Mouse (Mus musculus) heart, embryonic 16.5 days (tissue): ENCODE measurements around the gene Gprc5b. TPM values are rescaled to one million over a fixed set of nuclear protein-coding genes. Genes with fewer than 3 reads are reported as not detected.

ENCODE experiments used
- ATAC-seq: fragments of 200-750 bp; cut with Nextera tagmentation; replicated peaks from 2 replicates; pipeline ENCODE4 v1.8.0; 2017; ENCODE audit warnings: moderate number of reproducible peaks; ENCODE audit not compliant: insufficient read depth, low FRiP score; ENCODE audit errors: extremely low read depth
- H3K27ac ChIP-seq: fragments of 300-500 bp; sonication (generic); 2 replicates; pipeline ENCODE4 v1.5.1; 2014; ENCODE audit warnings: mild to moderate bottlenecking, low read length, control low read depth, moderate library complexity
- H3K27me3 ChIP-seq: fragments of 300-500 bp; sonication (generic); 2 replicates; pipeline ENCODE4 v1.6.1; 2014; ENCODE audit warnings: low read length, mixed read lengths; ENCODE audit not compliant: control insufficient read depth, insufficient read depth
- H3K36me3 ChIP-seq: fragments of 300-500 bp; sonication (generic); 2 replicates; pipeline ENCODE4 v1.6.1; 2014; ENCODE audit not compliant: control insufficient read depth, insufficient read depth
- H3K4me1 ChIP-seq: fragments of 300-500 bp; sonication (generic); 2 replicates; pipeline ENCODE4 v1.6.1; 2014; ENCODE audit warnings: low read length, mixed read lengths; ENCODE audit not compliant: control insufficient read depth, insufficient read depth
- H3K4me2 ChIP-seq: fragments of 300-500 bp; sonication (generic); 2 replicates; pipeline ENCODE4 v1.6.1; 2014; ENCODE audit warnings: low read depth, mild to moderate bottlenecking, control low read depth, low read length
- H3K4me3 ChIP-seq: fragments of 300-500 bp; sonication (generic); 2 replicates; pipeline ENCODE4 v1.5.1; 2014; ENCODE audit warnings: mild to moderate bottlenecking, control low read depth, low read length
- H3K9ac ChIP-seq: fragments of 300-500 bp; sonication (generic); 2 replicates; pipeline ENCODE4 v1.6.1; 2014; ENCODE audit warnings: low read length, control low read depth
- H3K9me3 ChIP-seq: fragments of 300-500 bp; sonication (generic); replicated peaks from 2 replicates; pipeline ENCODE4 v1.6.1; 2016; ENCODE audit warnings: low read length; ENCODE audit not compliant: control insufficient read depth
- WGBS: fragments of 180-500 bp; shearing (Covaris S2); extraction: QIAGEN DNeasy Blood & Tissue Kit; methylation state at CpG from one replicate; pipeline ENCODE4 v1.1.7; 2014; 5-methylcytosine and 5-hydroxymethylcytosine counted together
- polyA plus RNA-seq: library from polyadenylated mRNA; unstranded; fragments of >200 nt; fragmentation: Nextera tagmentation; extraction: Ambion mirVana; gene quantifications from 2 replicates; pipeline ENCODE4 v1.2.1, GENCODE M21; 2015

Gene Gprc5b
- polyA plus RNA-seq, 1 experiment from 2014 or later = 5.3 TPM

- H3K4me3 ChIP-seq = no peak overlapping the region
- H3K27ac ChIP-seq = no peak overlapping the region
- WGBS = 72% methylated on average over 2 of the region's 2 CpGs
- H3K9ac ChIP-seq = no peak overlapping the region
- no peaks in the 10 kb centered on the region for H3K9me3 ChIP-seq
- no peak for ATAC-seq
- H3K36me3 ChIP-seq = no peaks in the 10 kb centered on the region
- no peaks in the 10 kb centered on the region for H3K27me3 ChIP-seq
- no peak overlapping the region for H3K4me2 ChIP-seq
- peaks cover 16% of the 10 kb centered on the region for H3K4me1 ChIP-seq
Measured at GRCm38 (mm10) chr7:118948677-118949282, 46.2 kb downstream of the Gprc5b start.

GRCm38 (mm10) chr7:118947241-118947640 is 47.8 kb downstream of the Gprc5b start:
- no peak overlapping the region for H3K4me3 ChIP-seq
- 58% methylated on average over 3 of the region's 3 CpGs for WGBS
- H3K9ac ChIP-seq = no peak overlapping the region
- H3K4me1 ChIP-seq = peaks cover 10% of the 10 kb centered on the region
- no peak overlapping the region for H3K27ac ChIP-seq
- H3K9me3 ChIP-seq = no peaks in the 10 kb centered on the region
- H3K4me2 ChIP-seq = no peak overlapping the region
- no peaks in the 10 kb centered on the region for H3K27me3 ChIP-seq
- no peaks in the 10 kb centered on the region for H3K36me3 ChIP-seq
- no peak for ATAC-seq

- H3K4me1 ChIP-seq = peaks cover 7% of the 10 kb centered on the region
- H3K27ac ChIP-seq = no peak overlapping the region
- 28% methylated on average over 2 of the region's 2 CpGs for WGBS
- H3K36me3 ChIP-seq = no peaks in the 10 kb centered on the region
- H3K9ac ChIP-seq = no peak overlapping the region
- no peak for ATAC-seq
- H3K4me3 ChIP-seq = no peak overlapping the region
- H3K9me3 ChIP-seq = no peaks in the 10 kb centered on the region
- H3K27me3 ChIP-seq = no peaks in the 10 kb centered on the region
- no peak overlapping the region for H3K4me2 ChIP-seq
Measured at GRCm38 (mm10) chr7:118944884-118945283, 50.1 kb downstream of the Gprc5b start.

- no peaks in the 10 kb centered on the region for H3K4me1 ChIP-seq
- no peak overlapping the region for H3K4me3 ChIP-seq
- H3K36me3 ChIP-seq = no peaks in the 10 kb centered on the region
- no peak overlapping the region for H3K4me2 ChIP-seq
- H3K9me3 ChIP-seq = no peaks in the 10 kb centered on the region
- H3K27me3 ChIP-seq = no peaks in the 10 kb centered on the region
- H3K9ac ChIP-seq = no peak overlapping the region
- 48% methylated on average over 7 of the region's 7 CpGs for WGBS
- H3K27ac ChIP-seq = no peak overlapping the region
- no peak for ATAC-seq
Measured at GRCm38 (mm10) chr7:118943170-118943569, 51.8 kb downstream of the Gprc5b start.

- Histone ChIP-seq H3K27me3 (no peaks in the 10 kb centered on the region), H3K36me3 (no peaks in the 10 kb centered on the region), H3K4me1 (no peaks in the 10 kb centered on the region), H3K4me2 (no peak overlapping the region), H3K9ac (no peak overlapping the region), H3K4me3 (no peak overlapping the region), H3K27ac (no peak overlapping the region), H3K9me3 (no peaks in the 10 kb centered on the region)
- no peak for ATAC-seq
- 79% methylated on average over 3 of the region's 3 CpGs for WGBS
Measured at GRCm38 (mm10) chr7:118942297-118942696, 52.7 kb downstream of the Gprc5b start.

GRCm38 (mm10) chr7:118937469-118938387 is 57.3 kb downstream of the Gprc5b start:
- Histone ChIP-seq H3K9me3 (no peaks in the 10 kb centered on the region), H3K27me3 (no peaks in the 10 kb centered on the region), H3K27ac (no peak overlapping the region), H3K9ac (no peak overlapping the region), H3K4me1 (no peaks in the 10 kb centered on the region), H3K4me2 (no peak overlapping the region), H3K4me3 (no peak overlapping the region), H3K36me3 (no peaks in the 10 kb centered on the region)
- 52% methylated on average over 11 of the region's 11 CpGs for WGBS
- no peak for ATAC-seq

GRCm38 (mm10) chr7:118936844-118937243 is 58.2 kb downstream of the Gprc5b start:
- Histone ChIP-seq H3K4me3 (no peak overlapping the region), H3K27ac (no peak overlapping the region), H3K27me3 (no peaks in the 10 kb centered on the region), H3K4me2 (no peak overlapping the region), H3K9ac (no peak overlapping the region), H3K36me3 (no peaks in the 10 kb centered on the region), H3K9me3 (no peaks in the 10 kb centered on the region), H3K4me1 (no peaks in the 10 kb centered on the region)
- ATAC-seq = no peak
- WGBS = 48% methylated on average over 4 of the region's 4 CpGs

GRCm38 (mm10) chr7:118935306-118935705 is 59.7 kb downstream of the Gprc5b start:
- H3K27ac ChIP-seq = no peak overlapping the region
- WGBS = 22% methylated on average over 2 of the region's 2 CpGs
- H3K27me3 ChIP-seq = no peaks in the 10 kb centered on the region
- H3K4me3 ChIP-seq = no peak overlapping the region
- no peak overlapping the region for H3K9ac ChIP-seq
- ATAC-seq = no peak
- no peaks in the 10 kb centered on the region for H3K36me3 ChIP-seq
- H3K4me1 ChIP-seq = peaks cover 4% of the 10 kb centered on the region; the same call in 1 of the 2 replicates
- no peaks in the 10 kb centered on the region for H3K9me3 ChIP-seq
- H3K4me2 ChIP-seq = no peak overlapping the region
